Mouse (Mus musculus): ENCODE measurements at regions not wholly inside any gene's neighbourhood (a gene's known extent, or its start where the extent isn't known, plus 50 kb on each side); places are given as distances from the start of the nearest gene placed in this dataset.

DNA sequence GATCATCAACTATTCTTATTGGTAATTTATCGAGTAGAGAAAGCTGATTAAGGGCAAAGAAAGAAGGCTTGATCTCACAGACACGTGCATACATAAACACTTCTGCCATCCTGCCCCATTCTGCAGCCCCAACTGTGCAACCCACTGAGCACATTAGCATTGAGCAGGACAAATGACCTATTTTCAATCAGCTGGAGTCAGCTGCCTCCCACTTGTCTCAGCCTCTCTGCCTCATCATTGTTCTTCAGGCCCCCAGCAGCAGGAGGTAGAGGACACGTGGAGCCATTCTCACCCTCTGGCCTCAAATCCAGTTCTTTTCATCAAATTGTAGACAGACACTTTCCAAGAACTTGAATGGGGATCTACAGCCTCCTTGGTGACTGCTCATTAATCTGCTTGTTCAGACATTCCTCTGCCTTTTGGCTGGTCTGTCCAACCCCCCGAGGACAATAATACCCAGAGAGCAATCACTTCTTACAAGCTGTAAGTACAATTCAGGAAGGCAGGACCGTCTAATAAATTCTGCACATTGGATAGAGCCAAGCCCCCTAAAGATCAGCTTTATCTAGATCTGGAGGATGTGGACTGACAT lies 690.0 kb downstream of the Pkhd1 start:
- no peak for DNase-seq
- intact Hi-C loops (cut with DNase I; ENCODE audit: low total_unique reads): no loop called here

DNA sequence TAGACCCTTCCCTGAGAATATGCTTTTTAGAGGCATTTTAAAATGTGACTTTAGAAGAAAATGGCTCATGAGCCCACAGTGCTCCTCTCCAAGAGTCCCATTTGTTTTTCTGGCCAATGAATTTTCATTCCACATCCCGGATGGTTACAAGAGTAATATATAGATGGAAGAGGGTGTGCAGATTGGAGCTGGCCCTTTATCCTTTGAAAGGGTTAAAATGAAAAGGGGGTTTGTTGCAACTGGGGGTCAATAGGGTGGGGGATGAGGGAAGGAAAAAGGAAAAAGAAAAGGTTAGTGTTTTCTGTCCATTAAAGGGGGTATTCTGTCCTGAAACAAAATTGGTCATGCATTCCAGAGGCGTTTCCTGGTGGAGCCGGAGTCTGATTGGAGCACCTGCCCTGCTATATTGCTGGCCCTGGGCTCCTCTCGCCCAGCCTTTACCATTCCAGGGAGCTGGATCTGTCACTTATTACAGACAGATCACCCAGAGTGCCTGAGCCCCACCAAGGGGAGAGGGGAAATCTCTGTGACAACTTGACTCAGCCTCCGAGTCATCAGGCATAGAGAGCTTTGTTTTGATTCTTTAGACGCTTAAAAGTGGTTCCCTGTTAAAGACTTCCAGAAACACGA lies 666.7 kb downstream of the Pkhd1 start:
- DNase-seq: no peak
- intact Hi-C loops (cut with DNase I; ENCODE audit: low total_unique reads): no loop called here

DNA sequence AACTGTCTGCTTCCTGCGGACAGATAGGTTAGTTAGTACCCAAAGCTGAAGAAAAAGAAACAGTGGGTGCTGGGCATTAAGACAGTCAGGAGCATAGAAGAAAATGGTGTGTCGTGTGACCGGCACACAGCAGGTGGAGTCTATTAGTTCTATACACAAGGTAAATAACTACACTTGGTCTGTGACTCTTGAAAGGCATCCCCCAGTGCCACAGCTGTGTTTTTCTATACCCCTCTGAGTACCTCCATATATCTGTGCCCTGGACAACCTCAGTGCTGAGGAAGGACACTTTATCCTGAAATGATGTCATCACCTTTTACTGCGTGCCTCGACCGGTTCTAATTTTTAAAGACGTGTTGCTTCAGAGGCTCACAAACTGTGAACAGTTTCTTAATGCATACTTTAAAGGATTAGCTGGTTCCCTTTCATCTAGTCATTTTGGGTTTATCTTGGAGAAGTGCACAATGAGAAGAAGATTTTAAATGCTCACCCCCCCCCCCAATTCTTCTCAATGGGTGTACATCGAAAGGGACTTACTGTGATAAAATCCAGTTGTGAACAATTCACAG lies 666.1 kb downstream of the Pkhd1 start:
- no peak for DNase-seq
- intact Hi-C loops (cut with DNase I; ENCODE audit: low total_unique reads): no loop called here

DNA sequence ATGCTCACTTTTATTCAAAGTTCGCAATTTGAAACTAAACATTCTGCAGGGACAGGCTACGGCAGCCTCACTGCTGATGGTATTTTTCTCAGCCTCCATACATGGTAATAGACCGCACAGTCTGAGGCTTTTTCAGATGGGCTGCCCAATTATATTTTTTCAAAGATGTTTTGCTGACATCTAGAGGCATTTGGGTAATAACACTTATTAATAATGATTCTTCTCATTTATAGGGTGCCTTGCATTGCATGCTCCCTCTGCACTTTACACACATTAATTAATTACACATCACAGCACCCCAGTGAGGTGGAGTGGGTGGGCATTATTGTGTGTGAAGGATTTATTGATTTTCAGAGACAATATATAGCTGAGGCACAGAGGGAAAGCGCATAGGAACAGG lies 644.5 kb downstream of the Pkhd1 start:
- intact Hi-C loops (cut with DNase I; ENCODE audit: low total_unique reads): no loop called here

DNA sequence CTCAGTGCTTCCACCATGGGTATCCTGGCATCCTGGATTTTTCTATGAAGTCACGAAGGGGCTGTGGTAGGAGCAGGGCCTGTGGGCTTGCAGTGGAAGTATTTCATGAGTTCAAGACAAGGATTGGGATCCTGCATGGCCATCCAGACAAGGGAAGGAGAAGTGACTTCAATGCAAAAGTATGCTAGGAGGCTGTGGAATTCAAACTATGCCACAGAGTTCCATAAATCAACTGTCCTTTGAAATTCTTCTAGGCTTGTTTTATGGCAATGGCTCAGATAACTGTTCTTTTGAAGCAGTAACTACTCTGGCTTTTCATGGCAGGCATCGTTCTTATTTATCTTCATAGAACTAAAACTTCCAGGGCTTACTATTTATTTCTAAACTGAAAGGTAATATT lies 643.9 kb downstream of the Pkhd1 start:
- intact Hi-C loops (cut with DNase I; ENCODE audit: low total_unique reads): no loop called here
- no peak for DNase-seq

More for the DNA sequence above, 644.5 kb downstream of the Pkhd1 start:
- no peak for DNase-seq

DNA sequence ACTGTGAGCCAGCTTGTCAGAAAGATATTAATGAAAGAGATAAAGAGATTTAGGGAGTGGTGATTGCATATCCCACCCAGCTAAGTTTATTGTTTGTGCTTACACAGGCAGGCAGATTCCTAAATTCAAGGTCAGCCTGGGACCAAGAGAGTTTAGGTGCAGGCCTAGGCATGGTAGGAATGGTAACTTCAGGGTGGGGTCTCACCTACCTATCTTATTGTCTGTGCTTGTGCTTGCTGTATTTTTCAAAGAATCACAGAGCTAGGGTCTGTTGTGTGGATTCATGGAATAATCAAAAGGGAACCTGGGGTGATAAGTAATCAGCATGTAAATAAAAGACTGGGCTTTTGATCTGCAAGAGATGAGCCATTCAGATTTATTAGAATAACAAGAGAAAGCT lies 642.4 kb downstream of the Pkhd1 start:
- intact Hi-C loops (cut with DNase I; ENCODE audit: low total_unique reads): no loop called here
- DNase-seq: no peak

DNA sequence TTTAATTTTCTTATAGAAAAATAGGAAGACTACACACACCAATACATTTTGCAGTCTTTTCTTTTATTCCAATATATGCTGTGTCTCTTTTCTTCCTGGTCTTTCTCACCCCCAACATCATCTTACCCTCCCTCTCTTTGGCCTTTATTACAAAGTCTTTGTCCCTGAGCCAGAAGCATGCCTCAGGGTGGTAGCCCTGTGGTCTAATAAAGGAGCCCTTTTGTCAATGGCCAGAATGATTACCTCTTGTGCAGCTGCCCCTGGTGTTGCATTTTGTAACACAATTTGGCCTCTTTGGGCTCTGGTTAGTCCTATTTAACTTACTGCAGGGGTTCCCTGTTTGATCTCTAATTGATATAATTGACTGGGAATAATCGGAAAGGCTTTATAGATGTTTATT lies 636.7 kb downstream of the Pkhd1 start:
- no peak for DNase-seq
- intact Hi-C loops (cut with DNase I; ENCODE audit: low total_unique reads): no loop called here

DNA sequence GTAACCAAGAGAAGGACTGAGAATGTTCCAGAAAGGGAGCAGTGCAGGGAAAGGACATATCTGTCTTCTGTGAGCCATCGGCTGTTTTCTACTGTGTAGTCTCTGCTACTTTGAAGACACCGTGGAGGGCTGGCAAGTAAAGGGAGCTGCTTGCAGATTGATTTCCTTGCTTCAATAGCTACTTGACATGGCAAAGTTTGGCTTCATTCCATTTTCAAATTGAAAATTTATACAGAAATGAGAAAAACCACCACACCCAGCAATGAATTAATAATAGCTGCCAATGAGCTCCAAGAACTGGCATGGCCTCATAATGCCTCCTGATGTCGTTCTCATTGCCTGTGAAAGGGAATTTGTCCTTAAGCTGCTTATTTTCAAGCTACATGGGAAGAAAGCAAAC lies 635.1 kb downstream of the Pkhd1 start:
- intact Hi-C loops (cut with DNase I; ENCODE audit: low total_unique reads): no loop called here
- DNase-seq: no peak

DNA sequence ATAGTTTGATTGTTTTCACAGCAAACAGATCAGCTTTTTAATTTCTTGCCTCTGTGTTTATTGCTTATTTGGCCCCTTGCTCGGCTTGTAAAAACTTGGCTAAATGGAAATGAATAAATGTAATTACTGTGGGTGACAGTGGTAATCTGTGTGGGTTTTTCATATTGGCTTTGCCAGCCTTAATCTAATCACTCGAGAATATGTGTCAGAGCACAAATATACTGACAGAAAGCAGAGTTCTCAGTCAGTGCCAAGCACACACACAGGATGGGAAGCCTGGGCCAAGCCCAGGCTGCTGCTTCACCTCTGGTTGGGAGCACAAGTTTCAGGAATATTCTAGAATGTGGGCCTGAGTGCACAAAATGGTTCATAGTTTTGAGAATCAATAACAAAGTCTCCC lies 634.4 kb downstream of the Pkhd1 start:
- no peak for DNase-seq
- intact Hi-C loops (cut with DNase I; ENCODE audit: low total_unique reads): no loop called here

DNA sequence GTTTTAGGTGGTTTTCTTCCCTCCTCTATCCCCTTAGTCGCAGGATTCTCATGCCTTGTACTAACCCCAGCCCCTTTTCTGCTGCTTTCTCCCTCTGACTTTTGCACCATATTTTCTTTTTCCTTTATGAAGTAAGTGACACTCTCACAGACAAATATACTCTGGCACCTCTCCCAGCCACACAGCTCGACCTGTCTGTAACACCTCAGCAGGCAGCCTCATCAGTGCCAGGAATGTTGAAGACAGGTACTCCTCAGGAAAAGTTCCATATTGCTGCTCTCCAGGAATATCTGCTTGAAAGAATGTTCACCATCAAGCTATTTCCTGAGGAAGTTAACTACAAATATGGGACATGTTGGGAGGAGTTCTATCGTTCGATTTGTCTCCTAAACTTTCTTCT lies 627.9 kb downstream of the Pkhd1 start:
- intact Hi-C loops (cut with DNase I; ENCODE audit: low total_unique reads): no loop called here
- DNase-seq: no peak

Data from gastrocnemius, postnatal 14 days (tissue).